Mouse (Mus musculus) midbrain, postnatal 0 days (tissue): Measurements from ENCODE around the gene Rap1a. TPM values are rescaled to one million over a fixed set of nuclear protein-coding genes. Genes with fewer than 3 reads are reported as not detected.
A peak's percentile ranks its signal among the peaks of the same experiment; 100 is the strongest.

ENCODE experiments used
- ATAC-seq: fragments of 200-750 bp; cut with Nextera tagmentation; 2 replicates; pipeline ENCODE4 v1.8.0; 2017; ENCODE audit warnings: moderate number of reproducible peaks, mild to moderate bottlenecking, moderate TSS enrichment, moderate library complexity; ENCODE audit not compliant: low FRiP score
- DNase-seq: peaks from one replicate; pipeline ENCODE4 v3.0.0-alpha.2; 2015; ENCODE audit warnings: low spot score
- H3K27ac ChIP-seq: fragments of 300-500 bp; sonication (generic); 2 replicates; pipeline ENCODE4 v1.5.1; 2014; ENCODE audit warnings: low read depth, mild to moderate bottlenecking, low read length, mixed read lengths
- H3K27me3 ChIP-seq: fragments of 300-500 bp; sonication (generic); 2 replicates; pipeline ENCODE4 v1.6.1; 2014; ENCODE audit warnings: low read length, control low read depth, mixed read lengths; ENCODE audit not compliant: insufficient read depth
- H3K36me3 ChIP-seq: fragments of 300-500 bp; sonication (generic); 2 replicates; pipeline ENCODE4 v1.6.1; 2014; ENCODE audit warnings: low read length, control low read depth, mixed read lengths; ENCODE audit not compliant: insufficient read depth
- H3K4me1 ChIP-seq: fragments of 300-500 bp; sonication (generic); 2 replicates; pipeline ENCODE4 v1.6.1; 2014; ENCODE audit warnings: mild to moderate bottlenecking, control low read depth, antibody characterized with exemption, low read length, mixed read lengths; ENCODE audit not compliant: insufficient read depth
- H3K4me2 ChIP-seq: fragments of 300-500 bp; sonication (generic); 2 replicates; pipeline ENCODE4 v1.6.1; 2014; ENCODE audit warnings: low read depth, mild to moderate bottlenecking, low read length, mixed read lengths; ENCODE audit not compliant: poor library complexity, severe bottlenecking
- H3K4me3 ChIP-seq: fragments of 300-500 bp; sonication (generic); 2 replicates; pipeline ENCODE4 v1.5.1; 2014; ENCODE audit warnings: low read depth, mild to moderate bottlenecking, low read length, moderate library complexity
- H3K9ac ChIP-seq: fragments of 300-500 bp; sonication (generic); replicated peaks from 2 replicates; pipeline ENCODE4 v1.6.1; 2014; ENCODE audit warnings: mild to moderate bottlenecking, low read length, moderate library complexity, mixed read lengths; ENCODE audit not compliant: poor library complexity, severe bottlenecking
- H3K9me3 ChIP-seq: fragments of 300-500 bp; sonication (generic); 2 replicates; pipeline ENCODE4 v1.6.1; 2016; ENCODE audit warnings: low read length, control low read depth
- CTCF ChIP-seq: IDR thresholded peaks from 2 replicates; pipeline ENCODE4 v1.5.1; 2016; ENCODE audit warnings: antibody characterized with exemption, mild to moderate bottlenecking
- WGBS: fragments of 180-500 bp; shearing (Covaris S2); extraction: QIAGEN DNeasy Blood & Tissue Kit; methylation state at CpG from one replicate; pipeline ENCODE4 v1.1.7; 2014; 5-methylcytosine and 5-hydroxymethylcytosine counted together
- polyA plus RNA-seq: library from polyadenylated mRNA; unstranded; fragments of >200 nt; fragmentation: Nextera tagmentation; extraction: Ambion mirVana; gene quantifications from 2 replicates; pipeline ENCODE4 v1.2.1, GENCODE M21; 2015
- total RNA-seq: library from RNA; depleted of rRNA; stranded (reverse); fragments of >200 nt; gene quantifications from 2 replicates; pipeline ENCODE4 v1.2.3, GENCODE M21; 2014

The Rap1a gene
- total and polyA plus RNA-seq, 2 experiments from 2014 or later: 27.1 to 66.0 TPM

DNA sequence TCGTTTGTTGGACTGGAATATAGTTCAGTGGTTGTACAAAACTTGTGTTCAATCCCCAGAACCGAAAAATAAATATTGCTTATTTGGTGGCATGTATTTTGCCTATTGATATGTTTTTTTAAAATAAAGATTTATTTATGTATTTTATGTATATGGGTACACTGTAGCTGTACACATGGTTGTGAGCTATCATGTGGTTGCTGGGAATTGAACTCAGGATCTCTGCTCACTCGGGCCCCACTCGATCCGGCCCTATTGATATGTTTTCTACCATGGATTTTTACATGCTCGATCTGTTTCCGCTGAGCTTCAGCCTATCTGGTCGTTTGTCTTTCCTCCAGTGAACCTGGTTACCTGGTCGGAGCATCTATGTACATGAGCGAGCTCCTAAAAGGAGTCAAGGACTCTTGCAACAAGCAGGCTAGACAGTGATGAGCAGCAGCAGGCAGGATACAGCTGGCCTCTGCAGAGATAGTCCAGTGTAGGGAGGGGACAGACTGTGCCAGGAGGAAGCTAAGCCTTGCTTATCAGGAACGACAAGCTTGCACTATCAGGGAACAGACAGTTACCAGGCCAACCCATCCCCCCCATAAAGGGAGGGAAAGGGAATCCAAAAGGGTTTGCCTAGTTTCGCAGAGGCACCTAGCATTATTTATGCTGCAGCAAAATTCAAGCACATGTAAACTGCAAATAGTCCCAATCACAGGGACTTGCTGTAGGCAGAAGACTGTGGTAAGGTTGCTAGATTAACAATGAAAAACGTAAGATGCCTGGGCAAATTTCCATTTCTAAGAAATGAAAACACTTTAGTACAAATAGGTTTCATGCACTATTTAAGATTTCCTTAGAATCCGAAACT lies 7.3 kb upstream of the Rap1a start:
- Histone ChIP-seq H3K9me3 (no peaks in the 10 kb centered on the region), H3K4me1 (no peaks in the 10 kb centered on the region), H3K27me3 (no peaks in the 10 kb centered on the region), H3K4me2 (no peak overlapping the region), H3K4me3 (no peak overlapping the region), H3K36me3 (no peaks in the 10 kb centered on the region), H3K9ac (no peak overlapping the region), H3K27ac (no peak overlapping the region)
- WGBS: 73% methylated on average over 14 of the region's 14 CpGs
- ATAC-seq (no peak), DNase-seq (no peak)
- no peak for TF ChIP-seq CTCF

DNA sequence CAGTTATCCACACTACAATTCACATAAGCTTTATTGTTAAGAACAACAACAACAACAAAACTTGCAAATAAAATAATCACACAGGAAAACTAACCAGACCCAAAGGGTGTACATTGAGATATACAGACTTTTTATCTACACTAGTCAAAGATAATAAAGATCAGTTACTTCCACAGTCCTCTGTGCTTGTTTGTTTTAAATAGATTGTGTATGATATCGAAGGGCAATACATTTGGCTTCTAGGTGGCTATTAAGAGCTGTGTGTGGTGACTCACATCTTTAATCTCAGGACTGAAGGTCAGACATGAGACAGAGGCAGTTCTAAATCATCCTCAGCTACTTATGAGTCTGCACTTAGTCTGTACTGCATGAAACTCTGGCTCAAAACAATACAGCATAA lies 6.5 kb upstream of the Rap1a start:
- WGBS: 88% methylated on average over 1 of the region's 1 CpGs
- Histone ChIP-seq H3K4me2 (no peak overlapping the region), H3K27ac (no peak overlapping the region), H3K9ac (no peak overlapping the region), H3K27me3 (no peaks in the 10 kb centered on the region), H3K4me1 (no peaks in the 10 kb centered on the region), H3K9me3 (no peaks in the 10 kb centered on the region), H3K4me3 (no peak overlapping the region), H3K36me3 (no peaks in the 10 kb centered on the region)
- no peak for TF ChIP-seq CTCF
- ATAC-seq (no peak), DNase-seq (no peak)

DNA sequence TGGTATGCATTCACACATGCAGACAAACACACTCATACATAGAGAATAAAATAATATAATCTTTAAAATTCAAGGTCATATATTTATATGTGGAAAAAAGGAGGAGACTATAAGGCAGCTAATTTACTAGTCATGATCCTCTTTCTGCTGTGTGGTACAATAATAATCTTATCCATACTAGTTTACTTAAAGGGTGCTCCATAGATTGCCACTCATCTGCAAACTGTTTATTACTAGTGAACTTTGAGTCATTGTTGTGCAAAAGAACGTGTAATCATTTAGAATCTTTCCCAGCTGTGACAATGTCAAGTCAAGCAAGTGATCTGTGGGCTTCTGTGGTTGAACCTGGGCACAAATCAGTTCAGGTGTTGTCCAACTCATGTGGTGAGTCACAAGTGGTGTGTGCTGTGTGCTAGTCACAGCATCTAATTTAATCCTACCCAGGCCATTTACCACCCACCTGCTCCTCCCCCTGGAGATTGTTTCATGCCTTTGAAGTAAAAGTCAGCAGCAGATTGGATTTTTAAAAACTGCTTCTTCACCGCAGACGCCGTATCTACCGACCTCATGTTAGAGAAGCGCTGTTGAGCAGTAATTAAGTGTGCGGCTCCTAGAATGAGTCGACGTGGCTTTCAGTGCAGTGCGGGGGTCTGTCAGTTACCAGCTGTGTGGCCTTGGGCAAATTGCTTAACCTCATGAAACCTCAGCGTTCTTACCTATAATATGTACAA lies 5.5 kb upstream of the Rap1a start:
- H3K4me2 ChIP-seq: no peak overlapping the region
- peaks cover 3% of the 10 kb centered on the region; the same call in 1 of the 2 replicates for H3K4me1 ChIP-seq
- H3K27me3 ChIP-seq: no peaks in the 10 kb centered on the region
- TF ChIP-seq CTCF: no peak
- ATAC-seq (no peak), DNase-seq (no peak)
- no peak overlapping the region for H3K27ac ChIP-seq
- H3K36me3 ChIP-seq: no peaks in the 10 kb centered on the region
- 42% methylated on average over 11 of the region's 11 CpGs for WGBS
- no peak overlapping the region for H3K4me3 ChIP-seq
- H3K9me3 ChIP-seq: no peaks in the 10 kb centered on the region
- no peak overlapping the region for H3K9ac ChIP-seq

DNA sequence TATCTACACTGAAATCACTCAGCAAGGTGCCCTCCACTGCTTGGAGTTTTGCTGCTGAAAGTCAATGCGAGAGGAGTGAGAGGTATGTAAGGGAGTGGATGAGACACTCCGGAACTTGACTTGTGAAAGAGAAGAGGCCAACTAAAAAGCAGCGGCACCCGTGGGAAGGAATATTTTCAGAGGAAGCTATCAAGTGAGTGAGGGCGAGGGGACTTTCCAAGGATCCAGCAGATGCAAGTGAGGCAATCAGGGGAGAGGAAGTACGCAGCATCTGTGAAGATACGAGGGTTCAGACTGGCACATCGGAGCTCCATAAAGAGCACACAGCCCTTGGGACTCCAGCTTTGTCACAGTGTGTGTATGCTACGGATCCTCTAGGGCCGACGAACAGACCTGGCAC lies 2.5 kb upstream of the Rap1a start:
- TF ChIP-seq CTCF: no peak
- no peak overlapping the region for H3K4me3 ChIP-seq
- DNase-seq: no peak
- WGBS: 86% methylated on average over 11 of the region's 11 CpGs
- no peaks in the 10 kb centered on the region for H3K36me3 ChIP-seq
- no peaks in the 10 kb centered on the region for H3K27me3 ChIP-seq
- H3K9me3 ChIP-seq: no peaks in the 10 kb centered on the region
- no peak overlapping the region for H3K27ac ChIP-seq
- peaks cover 9% of the 10 kb centered on the region; the same call in 1 of the 2 replicates for H3K4me1 ChIP-seq
- H3K9ac ChIP-seq: no peak overlapping the region
- no peak overlapping the region for H3K4me2 ChIP-seq
- ATAC-seq: no peak

DNA sequence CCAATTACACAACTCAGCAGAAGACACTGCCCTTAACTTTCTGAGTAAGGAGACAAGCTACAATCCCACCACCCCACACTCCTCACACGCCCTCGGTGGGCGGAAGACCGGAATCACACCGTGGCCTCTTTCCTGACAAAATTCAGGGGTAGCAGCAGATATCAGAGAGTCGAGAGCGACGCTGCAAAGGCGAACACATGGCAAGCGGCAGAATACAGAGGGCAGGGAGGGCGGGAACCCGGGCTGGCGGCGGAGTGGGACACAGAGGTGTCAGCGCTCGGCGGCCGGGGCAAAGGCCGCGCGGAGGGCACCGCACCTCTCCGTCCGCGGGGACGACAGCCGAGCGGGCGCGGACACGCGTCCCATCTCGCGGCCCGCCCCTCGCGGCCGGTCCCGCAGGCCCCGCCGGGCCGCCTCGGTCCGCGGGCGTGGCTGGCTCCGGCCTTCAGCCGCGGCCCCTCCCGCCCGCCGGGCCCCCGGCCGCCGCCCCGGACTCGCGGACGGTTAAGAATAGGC lies 403 bp downstream of the Rap1a start:
- ATAC-seq: peak; percentile 81
- WGBS: under 1% methylated on average over 33 of the region's 59 CpGs
- Histone ChIP-seq H3K9me3 (no peaks in the 10 kb centered on the region), H3K4me3 (peak overlapping the region; percentile 82), H3K36me3 (no peaks in the 10 kb centered on the region), H3K9ac (peak overlapping the region; percentile 84), H3K4me2 (peak overlapping the region; percentile 85), H3K4me1 (peaks cover 10% of the 10 kb centered on the region; the same call in 1 of the 2 replicates), H3K27me3 (no peaks in the 10 kb centered on the region), H3K27ac (peak overlapping the region; percentile 65)
- peak; percentile 31 for DNase-seq
- TF ChIP-seq CTCF: peak; percentile 38; the same call in 1 of the 2 replicates
